Mouse (Mus musculus) adrenal gland, postnatal 10 days (tissue): ENCODE results near the gene Chrna9. TPM values are rescaled to one million over a fixed set of nuclear protein-coding genes. Genes with fewer than 3 reads are reported as not detected.
A peak's percentile ranks its signal among the peaks of the same experiment; 100 is the strongest.
"Not testable (repeated sequence)": the region's sequence is repeated elsewhere in the genome, so short reads cannot be mapped to it uniquely, and the experiment has no call there.

Experiments used
- DNase-seq: peaks from one replicate; pipeline ENCODE4 v3.0.0; 2021; ENCODE audit warnings: mixed read lengths
- total RNA-seq, 2 experiments: library from RNA; stranded (reverse); gene quantifications; 2 replicates each; pipeline ENCODE4 v1.2.3; 2021

Gene Chrna9
- total RNA-seq, 2 experiments from 2014 or later = 0.39 to 0.76 TPM

- DNase-seq = no peak
These were observed 25.3 kb downstream of the Chrna9 start for GRCm38 (mm10) chr5:65959893-65960596.

DNA sequence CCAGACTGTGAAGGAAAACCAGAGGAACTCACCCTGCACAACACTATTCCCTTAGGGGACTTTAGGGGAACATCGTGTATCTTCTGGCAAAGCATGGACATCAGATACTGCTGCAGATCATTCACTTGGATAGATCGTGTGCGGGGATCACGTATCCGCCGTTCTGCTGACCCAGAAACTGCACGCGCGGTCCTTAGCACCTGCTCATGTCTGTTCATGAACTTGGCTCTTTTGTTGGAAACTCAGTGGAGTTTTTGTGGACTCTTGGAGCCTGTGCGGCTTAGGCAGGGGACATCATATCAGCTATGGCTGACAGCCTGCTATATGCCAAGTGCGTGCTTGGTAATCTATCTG is 25.9 kb downstream of the Chrna9 start:
- no peak for DNase-seq

DNA sequence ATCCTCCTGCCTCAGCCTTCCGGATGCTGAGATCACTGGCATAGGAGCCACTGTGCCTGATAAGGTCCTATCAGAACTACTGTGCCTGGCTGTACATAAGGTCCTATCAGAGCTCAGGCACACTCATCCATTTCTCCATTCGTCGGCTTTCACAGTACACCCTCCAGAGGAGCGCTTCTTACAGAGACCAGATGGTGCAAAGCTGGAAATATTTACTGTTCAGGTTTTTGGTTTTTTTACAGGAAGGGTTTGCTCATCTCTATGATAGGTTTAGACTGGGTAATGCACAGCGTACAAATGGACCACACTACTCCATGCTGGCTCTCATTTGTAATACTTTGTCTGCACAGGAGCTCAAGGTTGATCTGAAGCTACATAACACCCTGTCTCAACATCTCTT is 28.6 kb downstream of the Chrna9 start:
- DNase-seq = no peak

DNA sequence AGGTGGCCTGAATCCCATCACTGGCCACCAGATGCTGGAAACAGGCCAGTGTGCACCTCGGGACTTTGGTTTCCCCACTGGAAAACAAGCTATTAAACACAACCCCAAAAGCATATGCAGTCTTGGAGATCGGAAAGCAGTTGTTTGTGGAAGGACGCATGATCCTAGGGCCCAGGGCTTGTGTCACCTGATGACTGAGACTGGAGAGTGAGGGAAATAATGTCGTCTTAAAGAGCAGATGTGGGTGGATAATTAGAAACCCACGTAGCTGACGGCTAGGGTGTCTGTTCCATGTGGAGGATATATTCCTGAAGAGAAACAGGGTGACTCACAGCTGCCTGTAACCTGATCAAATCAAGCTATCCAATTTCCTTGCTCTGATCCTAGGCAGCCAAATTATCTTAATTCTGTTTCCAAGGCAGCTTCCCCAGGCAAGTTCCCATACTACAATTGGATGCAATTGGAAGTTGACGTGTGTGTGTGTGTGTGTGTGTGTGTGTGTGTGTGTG is 31.1 kb downstream of the Chrna9 start:
- DNase-seq = no peak

DNA sequence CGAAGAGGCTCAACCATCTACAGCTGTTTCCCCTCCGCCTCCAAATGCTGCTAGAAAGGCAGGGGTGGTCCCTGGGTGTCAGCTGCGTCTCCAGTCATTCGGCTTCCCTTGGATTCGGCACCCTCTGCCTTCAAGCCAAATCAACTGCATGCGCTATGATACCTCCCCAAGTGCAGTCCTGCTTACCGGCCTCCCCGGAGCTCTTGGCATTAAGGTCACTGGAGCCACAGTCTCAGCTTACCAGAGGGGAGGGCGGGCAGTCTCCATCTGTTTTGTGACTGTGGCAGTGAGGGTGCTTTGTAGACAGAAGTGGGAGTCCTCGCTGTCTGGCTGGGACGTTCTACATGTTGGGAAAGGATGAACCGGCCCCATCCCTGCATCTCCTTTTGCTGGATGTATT is 32.4 kb downstream of the Chrna9 start:
- DNase-seq = no peak

DNA sequence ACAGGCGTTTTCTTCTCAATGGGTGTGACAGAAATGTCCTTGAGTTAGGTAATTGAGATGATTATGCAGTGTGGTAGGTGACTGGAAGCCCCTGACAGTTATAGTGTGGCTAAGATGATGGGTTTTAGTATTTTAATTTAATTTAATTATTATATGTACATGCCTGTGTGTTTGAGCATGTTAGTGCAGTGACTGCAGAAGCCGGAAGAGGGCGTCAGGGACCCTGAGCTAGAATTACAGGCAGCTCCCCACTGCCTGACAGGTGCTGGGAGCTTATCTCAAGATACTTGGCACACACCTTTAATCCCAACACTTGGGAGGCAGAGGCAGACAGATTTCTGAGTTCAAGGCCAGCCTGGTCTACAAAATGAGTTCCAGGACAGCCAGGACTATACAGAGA is 33.3 kb downstream of the Chrna9 start:
- DNase-seq = no peak

GRCm38 (mm10) chr5:65973189-65973588 is 38.5 kb downstream of the Chrna9 start:
- DNase-seq = no peak

DNA sequence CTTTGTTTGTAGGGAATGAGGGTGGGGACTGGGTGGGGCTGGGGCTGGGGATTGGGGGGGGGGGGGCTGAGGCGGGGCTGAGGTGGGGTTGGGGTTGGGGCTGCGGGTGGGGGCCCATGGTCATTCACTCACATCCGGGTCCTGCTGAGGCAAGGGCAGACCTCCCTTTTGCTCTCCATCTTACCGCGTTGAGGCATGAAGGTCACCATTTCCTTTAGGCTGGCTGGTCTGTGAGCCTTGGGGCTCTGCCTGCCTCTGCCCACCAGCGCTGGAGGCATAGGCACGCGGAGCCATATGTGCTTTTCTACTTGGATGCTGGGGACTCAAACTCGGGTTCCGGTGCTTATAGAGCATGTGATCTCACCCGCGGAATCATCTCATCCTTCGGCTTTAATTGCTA is 41.0 kb downstream of the Chrna9 start:
- no peak for DNase-seq

- DNase-seq = no peak
These were observed 51.7 kb downstream of the Chrna9 start for GRCm38 (mm10) chr5:65986426-65986825.

DNA sequence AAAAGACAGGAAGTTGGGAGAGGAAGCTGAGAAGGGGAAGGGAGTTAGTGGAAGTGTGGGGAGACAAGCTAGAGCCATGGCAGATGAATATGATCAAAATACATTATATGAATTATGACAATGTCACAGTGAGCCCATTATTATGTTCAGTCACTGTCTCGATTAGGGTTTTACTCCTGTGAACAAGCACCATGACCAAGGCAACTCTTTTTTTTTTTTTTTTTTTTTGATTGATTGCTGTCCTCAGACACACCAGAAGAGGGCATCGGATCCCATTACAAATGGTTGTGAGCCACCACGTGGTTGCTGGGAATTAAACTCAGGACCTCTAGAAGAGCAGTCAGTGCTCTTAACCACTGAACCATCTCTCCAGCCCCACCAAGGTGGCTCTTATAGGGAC is 52.3 kb downstream of the Chrna9 start:
- not testable (repeated sequence) for DNase-seq

- DNase-seq = no peak
These were observed 56.5 kb downstream of the Chrna9 start for GRCm38 (mm10) chr5:65991191-65991590.

- DNase-seq = peak; percentile 31
These were observed 59.9 kb downstream of the Chrna9 start for GRCm38 (mm10) chr5:65994643-65995042.

- no peak for DNase-seq
These were observed 63.1 kb downstream of the Chrna9 start for GRCm38 (mm10) chr5:65997813-65998212.

DNA sequence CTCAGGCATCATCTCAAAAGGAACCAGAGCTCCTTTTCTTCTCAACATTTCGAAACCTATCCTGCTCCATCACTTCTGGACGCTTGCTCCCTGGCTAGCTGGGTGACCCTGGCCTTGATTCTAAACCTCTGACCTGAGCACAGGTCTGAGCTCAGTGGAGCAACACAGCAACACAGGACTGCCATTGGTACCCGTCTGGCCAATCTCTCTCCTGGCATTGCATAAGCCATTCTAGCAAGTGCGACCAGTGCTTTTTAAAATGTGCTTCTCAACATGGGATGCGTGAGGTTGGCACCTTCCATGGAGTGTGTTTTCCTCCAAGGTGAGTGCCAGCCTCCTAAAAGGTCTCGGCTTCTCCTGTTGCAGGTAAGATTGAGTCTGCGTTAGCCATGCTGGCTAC is 64.4 kb downstream of the Chrna9 start:
- no peak for DNase-seq

GRCm38 (mm10) chr5:66000074-66000473 is 65.4 kb downstream of the Chrna9 start:
- no peak for DNase-seq

DNA sequence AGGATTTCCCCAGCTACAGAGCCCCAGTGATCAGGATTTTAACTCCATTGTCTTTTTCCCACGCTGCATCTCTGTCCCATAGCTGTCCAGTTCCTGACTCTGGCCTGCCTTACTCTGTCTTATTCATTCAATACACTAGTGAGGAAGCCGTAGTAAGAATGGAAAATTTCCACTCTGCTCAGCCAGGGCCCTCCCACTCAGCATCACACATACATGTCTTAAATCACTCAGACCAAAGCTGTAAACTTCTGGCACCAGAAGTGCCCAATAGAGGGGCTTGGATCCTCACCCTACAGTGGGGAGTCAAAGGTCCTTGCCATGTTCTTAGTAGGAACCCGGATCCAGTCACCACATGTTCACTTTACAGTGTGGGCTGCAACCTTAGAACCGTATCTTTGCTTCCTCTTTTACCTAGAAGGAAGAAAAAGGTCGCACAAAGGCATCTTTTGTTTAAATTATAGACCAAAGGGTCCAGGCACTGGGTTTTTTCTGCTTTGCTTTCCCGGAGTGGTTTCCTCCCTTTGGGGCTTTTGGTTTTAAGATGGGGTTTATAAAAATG is 65.9 kb downstream of the Chrna9 start:
- no peak for DNase-seq

DNA sequence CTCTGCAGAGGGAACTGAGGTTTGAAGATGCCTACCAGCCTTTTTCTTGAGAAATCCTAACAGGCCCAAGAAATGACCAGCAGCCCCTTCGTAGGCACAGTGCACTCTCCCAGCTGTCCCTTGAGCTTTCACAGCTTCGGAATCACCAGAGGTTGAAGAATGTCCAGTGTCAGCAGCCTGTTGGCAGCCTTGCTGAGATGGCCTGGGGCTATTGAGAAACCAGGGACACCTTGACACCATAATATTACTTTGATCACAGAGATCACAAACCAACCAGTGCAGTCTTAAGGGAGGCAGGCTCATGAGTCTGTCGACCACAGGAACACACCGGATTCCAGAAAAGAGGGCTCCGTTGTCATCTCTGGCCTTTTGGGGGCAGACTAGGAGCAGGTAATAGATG is 66.5 kb downstream of the Chrna9 start:
- no peak for DNase-seq

GRCm38 (mm10) chr5:66004134-66004925 is 69.6 kb downstream of the Chrna9 start, which contains the start of gene 9130230L23Rik:
9130230L23Rik (minus strand) TSS chr5:66004285.
- no peak for DNase-seq

- no peak for DNase-seq
These were observed 70.4 kb downstream of the Chrna9 start for GRCm38 (mm10) chr5:66005041-66005678.

DNA sequence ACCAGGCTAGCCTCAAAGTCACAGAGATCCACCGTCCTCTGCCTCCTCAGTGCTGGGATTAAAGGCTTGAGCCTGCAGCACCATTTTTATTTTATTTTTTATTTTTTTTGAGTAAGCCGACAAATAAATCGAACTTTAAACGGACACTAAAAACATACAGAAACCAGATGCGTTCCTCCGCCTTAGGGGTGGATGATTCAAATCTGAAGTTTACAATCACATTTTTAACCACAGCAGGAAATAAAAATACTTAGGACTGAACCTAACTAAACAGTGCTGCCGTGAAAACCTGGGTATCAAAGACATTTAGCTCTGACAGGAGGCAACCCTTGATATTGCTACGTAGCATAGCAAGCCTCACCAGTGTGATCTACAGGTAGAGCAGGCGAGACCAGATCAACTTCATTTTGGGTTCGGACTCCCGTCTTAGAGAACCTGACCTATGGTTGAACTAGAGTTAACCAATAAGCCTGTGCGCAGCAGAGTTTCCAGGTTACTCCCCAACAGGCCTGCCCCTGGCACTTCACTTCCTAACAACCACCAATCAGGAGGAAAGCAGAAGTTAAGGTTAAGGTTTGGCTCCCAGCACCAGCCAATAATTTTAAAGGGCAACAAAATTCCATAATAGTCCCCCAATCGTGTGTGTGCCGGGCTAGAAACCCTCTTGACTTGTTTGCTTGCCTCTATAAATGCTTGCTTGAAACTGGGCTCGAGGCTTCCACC is 73.7 kb downstream of the Chrna9 start:
- DNase-seq = no peak

GRCm38 (mm10) chr5:66013999-66014398 is 79.3 kb downstream of the Chrna9 start:
- DNase-seq = no peak

DNA sequence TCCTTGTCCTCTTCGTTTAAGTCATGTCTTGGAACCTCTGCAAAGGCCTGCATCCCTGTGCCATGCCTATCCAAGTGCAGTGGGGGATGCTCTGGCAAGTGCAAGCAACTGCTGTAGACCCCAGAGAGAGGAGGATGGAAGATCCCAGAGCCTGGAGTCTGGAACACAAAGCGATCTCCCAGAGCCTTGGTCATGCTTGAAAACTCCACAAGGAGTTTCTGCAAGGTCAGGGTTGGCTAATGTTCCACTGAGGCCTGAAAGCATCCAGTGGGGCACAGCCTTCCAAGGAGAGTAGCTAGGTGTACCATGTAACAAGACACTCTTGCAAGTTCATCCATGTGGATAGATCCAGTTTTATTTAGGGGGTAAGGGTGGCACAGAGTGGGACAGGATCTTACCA is 79.7 kb downstream of the Chrna9 start:
- no peak for DNase-seq
